Mouse (Mus musculus): ENCODE measurements at regions not wholly inside any gene's neighbourhood (a gene's known extent, or its start where the extent isn't known, plus 50 kb on each side); places are given as distances from the start of the nearest gene placed in this dataset.

GRCm38 (mm10) chr9:35328503-35328902 is 60.8 kb downstream of the Rpusd4 start:
- no peak for DNase-seq (ENCODE audit: low read depth, low spot score)
- H3K4me1 ChIP-seq (ENCODE audit: control insufficient read depth in 2 of 2, insufficient read depth in 2 of 2, low read length in 2 of 2, poor library complexity in 1 of 2) = 0 out of 4 replicates have a peak, but pooled peaks cover 0 to 2% of the 10 kb centered on the region in 2 experiments
- TF ChIP-seq CHD2 (IDR thresholded peaks at IDR 0.05; ENCODE audit: low read depth, low read length) (no peak), ZC3H11A (IDR thresholded peaks at IDR 0.05; ENCODE audit: borderline replicate concordance, low read depth, low read length) (no peak), HCFC1 (IDR thresholded peaks at IDR 0.05; ENCODE audit: borderline replicate concordance, insufficient read depth, low read length) (no peak), MAFK (IDR thresholded peaks at IDR 0.05; ENCODE audit: insufficient read depth, low read depth, low read length) (no peak), ZNF384 (IDR thresholded peaks at IDR 0.05; ENCODE audit: low read depth, low read length) (no peak)
- in situ Hi-C loops (cut with MboI; ENCODE audit: low sequenced_read_pairs in 2 of 2, unreplicated experiment in 2 of 2) = no loop called here
- no peak overlapping the region for H3K4me3 ChIP-seq (ENCODE audit: insufficient read depth in 1 of 2, low read depth in 1 of 2, low read length in 2 of 2, poor library complexity in 1 of 2, severe bottlenecking in 1 of 2)
- H3K9ac ChIP-seq (ENCODE audit: insufficient read depth, low read depth, low read length, poor library complexity, severe bottlenecking) = no peak overlapping the region
- no peak overlapping the region for H3K27ac ChIP-seq (ENCODE audit: insufficient read depth, low read depth, low read length, poor library complexity, severe bottlenecking)
- no peaks in the 10 kb centered on the region for H3K36me3 ChIP-seq (ENCODE audit: control insufficient read depth, insufficient read depth, low read length, poor library complexity, severe bottlenecking)
- H3K9me3 ChIP-seq (ENCODE audit: control insufficient read depth, insufficient read depth, low read depth, low read length) = no peaks in the 10 kb centered on the region

GRCm38 (mm10) chr9:35330386-35330785 is 62.7 kb downstream of the Rpusd4 start:
- Histone ChIP-seq H3K4me3 (ENCODE audit: insufficient read depth in 1 of 2, low read depth in 1 of 2, low read length in 2 of 2, poor library complexity in 1 of 2, severe bottlenecking in 1 of 2) (no peak overlapping the region), H3K27ac (ENCODE audit: insufficient read depth, low read depth, low read length, poor library complexity, severe bottlenecking) (no peak overlapping the region), H3K9ac (ENCODE audit: insufficient read depth, low read depth, low read length, poor library complexity, severe bottlenecking) (no peak overlapping the region), H3K9me3 (ENCODE audit: control insufficient read depth, insufficient read depth, low read depth, low read length) (no peaks in the 10 kb centered on the region), H3K36me3 (ENCODE audit: control insufficient read depth, insufficient read depth, low read length, poor library complexity, severe bottlenecking) (no peaks in the 10 kb centered on the region), H3K4me1 (ENCODE audit: control insufficient read depth in 2 of 2, insufficient read depth in 2 of 2, low read length in 2 of 2, poor library complexity in 1 of 2) (0 out of 4 replicates have a peak, but pooled peaks cover 0 to 2% of the 10 kb centered on the region in 2 experiments)
- DNase-seq (ENCODE audit: low read depth, low spot score) = no peak
- in situ Hi-C loops (cut with MboI; ENCODE audit: low sequenced_read_pairs in 2 of 2, unreplicated experiment in 2 of 2) = no loop called here
- TF ChIP-seq ZC3H11A (IDR thresholded peaks at IDR 0.05; ENCODE audit: borderline replicate concordance, low read depth, low read length) = no peak
- TF ChIP-seq HCFC1 (IDR thresholded peaks at IDR 0.05; ENCODE audit: borderline replicate concordance, insufficient read depth, low read length) = no peak
- no peak for TF ChIP-seq MAFK (IDR thresholded peaks at IDR 0.05; ENCODE audit: insufficient read depth, low read depth, low read length)
- TF ChIP-seq CHD2 (IDR thresholded peaks at IDR 0.05; ENCODE audit: low read depth, low read length) = no peak
- TF ChIP-seq ZNF384 (IDR thresholded peaks at IDR 0.05; ENCODE audit: low read depth, low read length) = no peak

- no peak for DNase-seq (ENCODE audit: low read depth, low spot score)
- Histone ChIP-seq H3K27ac (ENCODE audit: insufficient read depth, low read depth, low read length, poor library complexity, severe bottlenecking) (no peak overlapping the region), H3K36me3 (ENCODE audit: control insufficient read depth, insufficient read depth, low read length, poor library complexity, severe bottlenecking) (no peaks in the 10 kb centered on the region), H3K9me3 (ENCODE audit: control insufficient read depth, insufficient read depth, low read depth, low read length) (no peaks in the 10 kb centered on the region), H3K9ac (ENCODE audit: insufficient read depth, low read depth, low read length, poor library complexity, severe bottlenecking) (no peak overlapping the region), H3K4me3 (ENCODE audit: insufficient read depth in 1 of 2, low read depth in 1 of 2, low read length in 2 of 2, poor library complexity in 1 of 2, severe bottlenecking in 1 of 2) (no peak overlapping the region), H3K4me1 (ENCODE audit: control insufficient read depth in 2 of 2, insufficient read depth in 2 of 2, low read length in 2 of 2, poor library complexity in 1 of 2) (0 out of 4 replicates have a peak, but pooled peaks cover 0 to 2% of the 10 kb centered on the region in 2 experiments)
- no peak for TF ChIP-seq ZNF384 (IDR thresholded peaks at IDR 0.05; ENCODE audit: low read depth, low read length)
- TF ChIP-seq ZC3H11A (IDR thresholded peaks at IDR 0.05; ENCODE audit: borderline replicate concordance, low read depth, low read length) = no peak
- in situ Hi-C loops (cut with MboI; ENCODE audit: low sequenced_read_pairs in 2 of 2, unreplicated experiment in 2 of 2) = no loop called here
These were observed 63.6 kb downstream of the Rpusd4 start for GRCm38 (mm10) chr9:35331241-35331680.

- Histone ChIP-seq H3K36me3 (ENCODE audit: control insufficient read depth, insufficient read depth, low read length, poor library complexity, severe bottlenecking) (no peaks in the 10 kb centered on the region), H3K9me3 (ENCODE audit: control insufficient read depth, insufficient read depth, low read depth, low read length) (no peaks in the 10 kb centered on the region), H3K4me1 (ENCODE audit: control insufficient read depth in 2 of 2, insufficient read depth in 2 of 2, low read length in 2 of 2, poor library complexity in 1 of 2) (no peaks in the 10 kb centered on the region), H3K4me3 (ENCODE audit: insufficient read depth in 1 of 2, low read depth in 1 of 2, low read length in 2 of 2, poor library complexity in 1 of 2, severe bottlenecking in 1 of 2) (no peak overlapping the region), H3K27ac (ENCODE audit: insufficient read depth, low read depth, low read length, poor library complexity, severe bottlenecking) (no peak overlapping the region), H3K9ac (ENCODE audit: insufficient read depth, low read depth, low read length, poor library complexity, severe bottlenecking) (no peak overlapping the region)
- in situ Hi-C loops (cut with MboI; ENCODE audit: low sequenced_read_pairs in 2 of 2, unreplicated experiment in 2 of 2) = no loop called here
- DNase-seq (ENCODE audit: low read depth, low spot score) = no peak
- TF ChIP-seq HCFC1 (IDR thresholded peaks at IDR 0.05; ENCODE audit: borderline replicate concordance, insufficient read depth, low read length) (no peak), ZNF384 (IDR thresholded peaks at IDR 0.05; ENCODE audit: low read depth, low read length) (no peak), ZC3H11A (IDR thresholded peaks at IDR 0.05; ENCODE audit: borderline replicate concordance, low read depth, low read length) (no peak), MAFK (IDR thresholded peaks at IDR 0.05; ENCODE audit: insufficient read depth, low read depth, low read length) (no peak), CHD2 (IDR thresholded peaks at IDR 0.05; ENCODE audit: low read depth, low read length) (no peak)
These were observed 65.3 kb downstream of the Rpusd4 start for GRCm38 (mm10) chr9:35332688-35333630.

Data from ES-E14 (cell line).